Comparison of ENCODE assay signal across 11 mouse cellular contexts in genomic region chr19:45675196-45675595, GRCm38 (mm10). TPM values are rescaled to one million over a fixed set of nuclear protein-coding genes. Genes with fewer than 3 reads are reported as not detected.
DNase-seq lines count a peak whose midpoint lies in the region; ATAC-seq and TF ChIP-seq lines count a peak whose summit lies in the region.
"Had no signal": no experiment of that assay in that cellular context is flagged by ENCODE, and none has a peak within 500 bp of the region (broad histone marks: within the 10 kb centered on the region; RNA-seq: fewer than 3 reads in every experiment).

No protein-coding gene starts in this region.

- peak; percentile 61 for DNase-seq in heart, adult 11 months
- DNase-seq in heart, postnatal 25 days (ENCODE audit: low spot score): no peak
- no peak for DNase-seq in limb, embryonic 10.5 days (ENCODE audit: low spot score)
- peak; percentile 31 for DNase-seq in G1E (ENCODE audit: low spot score)
- no peak for DNase-seq in liver, embryonic 11.5 days (ENCODE audit: low spot score)
- DNase-seq in adrenal gland, postnatal 14 days: no peak
- no peak for DNase-seq in cerebellum, postnatal 4 days (ENCODE audit: low spot score in 2 of 2)
- DNase-seq: adrenal gland, postnatal 25 days; cerebellum, adult 11-12 months; kidney, adult 2 months had no signal

- H3K27ac ChIP-seq in limb, embryonic 13.5 days: no peak overlapping the region
- no peak overlapping the region for H3K27ac ChIP-seq in limb, embryonic 10.5 days
- no peak overlapping the region for H3K27ac ChIP-seq in liver, embryonic 11.5 days (ENCODE audit: low read depth, low read length)

- intact Hi-C loops in heart, postnatal 25 days (cut with DNase I): loop anchor here (5.0 kb wide), 2 partner anchors 37 to 98 kb away; no protein-coding TSS in a partner anchor

- WGBS in limb, embryonic 13.5 days: 30% methylated on average over 5 of the region's 5 CpGs
- WGBS in limb, embryonic 10.5 days: 25% methylated on average over 5 of the region's 5 CpGs
- 30% methylated on average over 5 of the region's 5 CpGs for WGBS in liver, embryonic 11.5 days

- TF ChIP-seq CTCF in G1E (IDR thresholded peaks at IDR 0.05; ENCODE audit: low read depth, low read length): no peak

- no peaks in the 10 kb centered on the region; the same call in 1 of the 2 replicates for H3K9me3 ChIP-seq in limb, embryonic 13.5 days
- no peaks in the 10 kb centered on the region for H3K9me3 ChIP-seq in limb, embryonic 10.5 days (replicated peaks)
- no peaks in the 10 kb centered on the region for H3K9me3 ChIP-seq in G1E (replicated peaks)
- H3K9me3 ChIP-seq in liver, embryonic 11.5 days (ENCODE audit: control insufficient read depth, low read length): no peaks in the 10 kb centered on the region

- peaks cover 58% of the 10 kb centered on the region for H3K27me3 ChIP-seq in limb, embryonic 13.5 days
- H3K27me3 ChIP-seq in limb, embryonic 10.5 days (ENCODE audit: low read depth, poor library complexity, severe bottlenecking): peaks cover 59% of the 10 kb centered on the region
- peaks cover 6% of the 10 kb centered on the region; the same call in 1 of the 2 replicates for H3K27me3 ChIP-seq in G1E (ENCODE audit: insufficient read depth, low read length)
- peaks cover 12% of the 10 kb centered on the region for H3K27me3 ChIP-seq in liver, embryonic 11.5 days (replicated peaks; ENCODE audit: control insufficient read depth, insufficient read depth, low read length)

- H3K4me1 ChIP-seq in limb, embryonic 13.5 days: peaks cover 14% of the 10 kb centered on the region
- peaks cover 17% of the 10 kb centered on the region for H3K4me1 ChIP-seq in limb, embryonic 10.5 days
- peaks cover 28% of the 10 kb centered on the region for H3K4me1 ChIP-seq in G1E (ENCODE audit: insufficient read depth, low read depth, low read length)
- H3K4me1 ChIP-seq in liver, embryonic 11.5 days (replicated peaks; ENCODE audit: control insufficient read depth, insufficient read depth, low read length): peaks cover 5% of the 10 kb centered on the region

- no peak overlapping the region for H3K9ac ChIP-seq in limb, embryonic 13.5 days
- no peak overlapping the region for H3K9ac ChIP-seq in liver, embryonic 11.5 days (ENCODE audit: low read depth, low read length)

- H3K4me2 ChIP-seq in limb, embryonic 13.5 days (replicated peaks): no peak overlapping the region
- peak overlapping the region; percentile 82 for H3K4me2 ChIP-seq in liver, embryonic 11.5 days

- H3K36me3 ChIP-seq in limb, embryonic 13.5 days: no peaks in the 10 kb centered on the region
- H3K36me3 ChIP-seq in limb, embryonic 10.5 days: no peaks in the 10 kb centered on the region
- no peaks in the 10 kb centered on the region for H3K36me3 ChIP-seq in G1E (replicated peaks)
- H3K36me3 ChIP-seq in liver, embryonic 11.5 days (ENCODE audit: control insufficient read depth, insufficient read depth, low read length): no peaks in the 10 kb centered on the region

- H3K4me3 ChIP-seq in limb, embryonic 13.5 days: peak overlapping the region; percentile 42; the same call in 1 of the 2 replicates
- no peak overlapping the region for H3K4me3 ChIP-seq in limb, embryonic 10.5 days
- no peak overlapping the region; the same call in 1 of the 2 replicates for H3K4me3 ChIP-seq in G1E (ENCODE audit: low read depth, low read length)
- H3K4me3 ChIP-seq in liver, embryonic 11.5 days (ENCODE audit: low read depth, low read length): peak overlapping the region; percentile 45; the same call in 1 of the 2 replicates

- ATAC-seq in limb, embryonic 13.5 days (ENCODE audit: low FRiP score, low read depth): no peak
- ATAC-seq in G1E (ENCODE audit: extremely low read depth, insufficient number of reproducible peaks, low FRiP score, poor library complexity, severe bottlenecking): no peak
- ATAC-seq in liver, embryonic 11.5 days (replicated peaks; ENCODE audit: low FRiP score): no peak

RNA-seq across cellular contexts. Expression of gene Fbxw4, which starts 15.1 kb away (rescaled TPM):
- total RNA-seq in heart, postnatal 25 days (2021): 10 to 100 TPM; 29.7 to 30.4 TPM
- 4.5 and 5.6 TPM in 2 replicates for polyA plus RNA-seq in limb, embryonic 13.5 days (2015; fragmentation: Nextera tagmentation; extraction: Ambion mirVana)
- polyA plus RNA-seq in limb, embryonic 10.5 days (2016; fragmentation: Nextera tagmentation; extraction: Ambion mirVana): 3.9 and 5.3 TPM in 2 replicates
- total RNA-seq in G1E (2014; fragmentation: Nextera tagmentation) (59.8 and 104 TPM in 2 replicates), G1E (2017) (9.4 and 9.9 TPM in 2 replicates)
- 49.8 and 52.2 TPM in 2 replicates for polyA plus RNA-seq in G1E (2012)
- 3.0 and 5.0 TPM in 2 replicates for polyA plus RNA-seq in liver, embryonic 11.5 days (2014; fragmentation: Nextera tagmentation; extraction: Ambion mirVana)
- total RNA-seq in adrenal gland, postnatal 14 days (2021): 29.5 and 31.8 TPM in 2 replicates

Comparison
In these comparisons a context has a peak if more than half of its experiments do, and no peak if none do; other contexts are left out.
1. DNase-seq: peak in heart, adult 11 months (single experiment) and G1E (single experiment); none in heart, postnatal 25 days (single experiment), limb, embryonic 10.5 days (single experiment), liver, embryonic 11.5 days (single experiment), adrenal gland, postnatal 14 days (single experiment) and cerebellum, postnatal 4 days (0 of 2).
2. H3K4me3 ChIP-seq: peak in limb, embryonic 13.5 days (single experiment) and liver, embryonic 11.5 days (single experiment); none in limb, embryonic 10.5 days (single experiment) and G1E (single experiment).